Mouse (Mus musculus) liver, embryonic 11.5 days (tissue): ENCODE results near the gene Paxx. TPM values are rescaled to one million over a fixed set of nuclear protein-coding genes. Genes with fewer than 3 reads are reported as not detected.
A peak's percentile ranks its signal among the peaks of the same experiment; 100 is the strongest.
"Not testable (repeated sequence)": the region's sequence is repeated elsewhere in the genome, so short reads cannot be mapped to it uniquely, and the experiment has no call there.

ENCODE experiments used
- ATAC-seq: fragments of 200-750 bp; cut with Nextera tagmentation; replicated peaks from 2 replicates; pipeline ENCODE4 v1.8.0; 2017; ENCODE audit warnings: moderate number of reproducible peaks, mild to moderate bottlenecking, moderate TSS enrichment, moderate library complexity; ENCODE audit not compliant: low FRiP score
- DNase-seq: peaks from one replicate; pipeline ENCODE4 v3.0.0-alpha.2; 2017; ENCODE audit warnings: low spot score
- H3K27ac ChIP-seq: fragments of 300-500 bp; sonication (generic); 2 replicates; pipeline ENCODE4 v1.5.1; 2014; ENCODE audit warnings: mild to moderate bottlenecking, low read depth, low read length, control low read depth
- H3K27me3 ChIP-seq: fragments of 300-500 bp; sonication (generic); replicated peaks from 2 replicates; pipeline ENCODE4 v1.6.1; 2014; ENCODE audit warnings: low read length, mixed read lengths; ENCODE audit not compliant: control insufficient read depth, insufficient read depth
- H3K36me3 ChIP-seq: fragments of 300-500 bp; sonication (generic); 2 replicates; pipeline ENCODE4 v1.6.1; 2014; ENCODE audit warnings: mild to moderate bottlenecking, low read length, moderate library complexity, mixed read lengths; ENCODE audit not compliant: control insufficient read depth, insufficient read depth
- H3K4me1 ChIP-seq: fragments of 300-500 bp; sonication (generic); replicated peaks from 2 replicates; pipeline ENCODE4 v1.6.1; 2014; ENCODE audit warnings: low read length, mixed read lengths; ENCODE audit not compliant: control insufficient read depth, insufficient read depth
- H3K4me2 ChIP-seq: fragments of 300-500 bp; sonication (generic); 2 replicates; pipeline ENCODE4 v1.6.1; 2014; ENCODE audit warnings: mild to moderate bottlenecking, control low read depth, moderate library complexity
- H3K4me3 ChIP-seq: fragments of 300-500 bp; sonication (generic); 2 replicates; pipeline ENCODE4 v1.5.1; 2014; ENCODE audit warnings: low read depth, low read length, control low read depth
- H3K9ac ChIP-seq: fragments of 300-500 bp; sonication (generic); 2 replicates; pipeline ENCODE4 v1.6.1; 2014; ENCODE audit warnings: low read depth, low read length, control low read depth
- H3K9me3 ChIP-seq: fragments of 300-500 bp; sonication (generic); 2 replicates; pipeline ENCODE4 v1.6.1; 2016; ENCODE audit warnings: low read length, inconsistent platforms, mixed read lengths; ENCODE audit not compliant: control insufficient read depth
- WGBS: fragments of 180-500 bp; shearing (Covaris S2); extraction: QIAGEN DNeasy Blood & Tissue Kit; methylation state at CpG from one replicate; pipeline ENCODE4 v1.1.7; 2014; 5-methylcytosine and 5-hydroxymethylcytosine counted together
- polyA plus RNA-seq: library from polyadenylated mRNA; unstranded; fragments of >200 nt; fragmentation: Nextera tagmentation; extraction: Ambion mirVana; gene quantifications from 2 replicates; pipeline ENCODE4 v1.2.1, GENCODE M21; 2014

The Paxx gene
- polyA plus RNA-seq, 1 experiment from 2014 or later = 14.3 TPM

DNA sequence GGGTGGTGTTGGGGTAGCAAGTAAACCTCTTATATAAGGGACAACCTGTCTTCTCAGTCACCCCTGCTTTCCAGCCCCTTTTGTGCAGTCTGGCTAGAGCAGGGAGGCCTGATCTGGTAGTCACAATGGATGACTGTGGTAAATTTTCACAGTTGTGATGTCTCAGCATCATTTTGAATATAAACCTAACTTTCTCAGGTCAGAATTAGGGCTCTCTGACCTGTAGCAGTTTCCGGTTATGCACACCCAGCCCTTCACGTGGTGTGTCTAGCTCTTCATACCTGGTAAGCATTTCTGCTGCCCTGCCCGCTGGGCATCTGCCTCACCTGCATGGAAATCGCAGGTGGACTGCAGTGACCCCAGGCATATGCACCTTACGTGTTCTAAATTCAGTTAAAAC is 33.6 kb downstream of the Paxx start:
- DNase-seq (no peak), ATAC-seq (no peak)
- WGBS = 81% methylated on average over 5 of the region's 5 CpGs
- Histone ChIP-seq H3K36me3 (no peaks in the 10 kb centered on the region), H3K4me3 (no peak overlapping the region), H3K27me3 (peaks cover 46% of the 10 kb centered on the region), H3K9ac (no peak overlapping the region), H3K4me1 (peaks cover 11% of the 10 kb centered on the region), H3K9me3 (no peaks in the 10 kb centered on the region), H3K27ac (no peak overlapping the region), H3K4me2 (no peak overlapping the region)

DNA sequence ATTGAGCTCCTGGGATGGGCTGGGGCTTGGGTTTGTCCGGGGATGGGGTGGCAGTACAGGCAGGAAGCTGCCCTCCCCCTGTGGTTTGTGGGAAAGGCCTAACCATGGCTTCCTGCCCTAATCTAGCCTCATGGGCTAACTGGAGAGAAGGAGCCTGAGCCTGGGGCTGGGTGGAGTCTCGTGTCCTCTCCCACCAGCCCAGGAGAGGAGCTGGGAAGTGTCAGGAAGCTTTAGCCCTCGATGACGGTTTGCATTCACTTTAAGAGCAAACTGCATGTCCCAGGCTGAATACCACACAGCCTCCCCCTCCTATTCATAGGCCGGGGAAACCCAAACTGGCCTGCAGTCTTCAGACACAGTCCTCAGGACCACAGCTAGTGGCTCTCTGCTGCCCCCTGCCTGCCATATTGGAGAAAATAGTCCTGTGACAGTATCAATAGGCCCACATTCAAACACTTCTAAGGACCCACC is 34.1 kb downstream of the Paxx start:
- Histone ChIP-seq H3K27me3 (peaks cover 46% of the 10 kb centered on the region), H3K4me2 (no peak overlapping the region), H3K4me3 (no peak overlapping the region), H3K36me3 (no peaks in the 10 kb centered on the region), H3K4me1 (peaks cover 11% of the 10 kb centered on the region), H3K9ac (no peak overlapping the region), H3K9me3 (no peaks in the 10 kb centered on the region), H3K27ac (no peak overlapping the region)
- DNase-seq = peak; percentile 75
- 17% methylated on average over 5 of the region's 5 CpGs for WGBS
- ATAC-seq = no peak

DNA sequence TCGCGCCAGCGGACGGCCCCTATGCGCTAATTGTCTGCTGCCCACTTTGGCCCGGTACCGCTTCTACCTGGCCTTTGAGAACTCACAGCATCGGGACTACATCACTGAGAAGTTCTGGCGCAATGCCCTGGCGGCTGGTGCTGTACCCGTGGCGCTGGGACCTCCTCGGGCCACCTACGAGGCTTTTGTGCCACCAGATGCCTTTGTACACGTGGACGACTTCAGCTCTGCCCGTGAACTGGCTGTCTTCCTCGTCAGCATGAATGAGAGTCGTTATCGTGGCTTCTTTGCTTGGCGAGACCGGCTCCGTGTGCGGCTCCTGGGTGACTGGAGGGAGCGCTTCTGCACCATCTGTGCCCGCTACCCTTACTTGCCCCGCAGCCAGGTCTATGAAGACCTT is 35.4 kb downstream of the Paxx start:
- no peak for ATAC-seq
- Histone ChIP-seq H3K4me3 (no peak overlapping the region), H3K4me1 (peaks cover 11% of the 10 kb centered on the region), H3K9me3 (no peaks in the 10 kb centered on the region), H3K9ac (no peak overlapping the region), H3K27ac (no peak overlapping the region), H3K36me3 (no peaks in the 10 kb centered on the region), H3K4me2 (no peak overlapping the region), H3K27me3 (peaks cover 39% of the 10 kb centered on the region)
- no peak for DNase-seq
- 50% methylated on average over 27 of the region's 27 CpGs for WGBS

DNA sequence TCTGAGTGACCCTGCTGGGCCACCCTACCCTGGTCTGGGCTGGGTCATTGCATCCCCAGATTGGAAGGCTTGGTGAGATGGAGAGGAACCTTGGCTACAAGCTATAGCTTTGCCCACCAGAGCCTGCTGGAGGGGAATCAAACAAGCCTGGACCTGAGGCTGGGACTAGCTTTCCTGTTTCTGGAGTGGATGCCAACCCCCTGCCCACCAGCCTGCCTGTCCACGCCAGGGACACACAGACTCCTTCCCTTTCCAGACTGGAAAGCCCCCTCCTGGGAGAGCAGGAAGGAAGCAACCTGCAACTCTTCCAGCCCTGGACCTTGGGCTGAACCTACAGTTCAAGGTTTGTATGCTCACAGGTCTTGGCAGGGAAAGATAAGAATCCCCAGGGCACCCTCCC is 37.3 kb downstream of the Paxx start:
- Histone ChIP-seq H3K4me1 (peaks cover 5% of the 10 kb centered on the region), H3K36me3 (no peaks in the 10 kb centered on the region), H3K9me3 (no peaks in the 10 kb centered on the region), H3K4me3 (no peak overlapping the region), H3K27me3 (peaks cover 28% of the 10 kb centered on the region), H3K9ac (no peak overlapping the region), H3K27ac (no peak overlapping the region), H3K4me2 (no peak overlapping the region)
- DNase-seq = no peak
- 47% methylated on average over 1 of the region's 1 CpGs for WGBS
- no peak for ATAC-seq

DNA sequence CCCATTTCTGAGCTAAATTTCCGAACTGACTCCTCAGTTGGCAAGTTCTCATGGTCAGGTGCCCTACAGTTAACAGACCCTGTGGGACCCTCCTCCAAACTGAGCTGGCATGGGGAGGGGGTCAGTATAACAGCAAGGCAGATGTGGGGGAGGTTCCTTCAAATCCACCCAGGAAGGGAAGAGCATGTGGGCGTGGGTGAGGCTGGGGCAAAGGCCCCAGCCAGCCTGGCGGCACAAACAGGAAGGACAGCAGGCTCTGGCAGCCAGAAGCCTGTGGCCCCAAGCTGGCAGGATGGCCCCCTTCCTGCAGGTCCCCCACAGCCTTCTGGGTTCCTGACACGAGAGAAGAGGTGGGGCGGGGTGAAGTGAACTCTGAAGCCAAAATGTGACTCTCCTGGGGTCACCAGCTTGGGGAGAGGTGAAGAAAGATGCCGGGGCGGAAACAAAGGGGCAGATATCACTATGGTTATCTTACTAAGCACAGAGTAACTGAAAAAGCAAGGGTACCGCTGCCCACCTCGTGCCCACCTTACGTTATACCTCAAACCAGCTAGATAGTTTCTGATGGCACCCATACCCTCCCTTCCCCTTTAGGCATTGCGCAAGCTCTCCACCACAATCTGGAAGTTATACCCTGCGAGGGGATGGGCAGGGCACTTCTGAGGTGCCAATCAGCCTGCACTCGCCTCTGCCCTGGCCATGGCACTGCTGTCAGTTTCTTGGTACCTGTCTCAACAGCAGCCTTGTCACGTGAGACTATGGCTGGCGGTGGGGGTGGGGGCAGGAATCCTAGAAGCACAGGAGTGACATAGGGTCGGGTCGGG is 38.1 kb downstream of the Paxx start, which contains the start of gene Fut7:
Gene Fut7, plus strand, starts transcription at position 681 of the 824 bp plus-strand sequence.
- ATAC-seq (no peak), DNase-seq (no peak)
- Histone ChIP-seq H3K36me3 (no peaks in the 10 kb centered on the region), H3K27ac (no peak within 1 kb of the TSS; the same call in 1 of the 2 replicates), H3K9ac (no peak within 1 kb of the TSS), H3K4me1 (peaks cover 5% of the 10 kb centered on the region), H3K9me3 (no peaks in the 10 kb centered on the region), H3K27me3 (peaks cover 28% of the 10 kb centered on the region), H3K4me2 (no peak within 1 kb of the TSS), H3K4me3 (no peak within 1 kb of the TSS)
- WGBS = 49% methylated on average over 17 of the region's 17 CpGs

DNA sequence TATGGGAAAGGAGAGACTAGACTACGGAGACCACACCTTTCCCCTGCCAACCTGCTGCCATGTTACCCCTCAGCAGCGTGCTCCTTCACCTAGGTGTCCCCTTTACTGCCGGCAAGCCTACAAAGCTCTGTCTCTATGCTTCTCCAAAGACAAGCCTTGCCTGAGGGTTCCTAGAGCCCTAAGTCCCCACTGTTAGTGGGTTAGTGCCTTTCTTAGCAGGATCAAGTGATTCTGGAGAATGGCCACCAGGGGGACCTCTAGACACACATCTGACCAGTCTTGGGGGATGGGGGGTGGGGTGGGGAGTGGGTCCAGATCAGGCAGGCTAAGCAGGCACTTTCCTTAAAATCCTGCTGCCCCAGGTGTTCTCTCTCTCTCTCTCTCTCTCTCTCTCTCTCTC is 39.0 kb downstream of the Paxx start:
- no peaks in the 10 kb centered on the region for H3K9me3 ChIP-seq
- no peak overlapping the region for H3K9ac ChIP-seq
- H3K27me3 ChIP-seq = peaks cover 28% of the 10 kb centered on the region
- 19% methylated on average over 3 of the region's 3 CpGs for WGBS
- no peaks in the 10 kb centered on the region for H3K36me3 ChIP-seq
- DNase-seq (no peak), ATAC-seq (no peak)
- H3K4me3 ChIP-seq = no peak overlapping the region
- peaks cover 5% of the 10 kb centered on the region for H3K4me1 ChIP-seq
- no peak overlapping the region for H3K4me2 ChIP-seq
- no peak overlapping the region for H3K27ac ChIP-seq

DNA sequence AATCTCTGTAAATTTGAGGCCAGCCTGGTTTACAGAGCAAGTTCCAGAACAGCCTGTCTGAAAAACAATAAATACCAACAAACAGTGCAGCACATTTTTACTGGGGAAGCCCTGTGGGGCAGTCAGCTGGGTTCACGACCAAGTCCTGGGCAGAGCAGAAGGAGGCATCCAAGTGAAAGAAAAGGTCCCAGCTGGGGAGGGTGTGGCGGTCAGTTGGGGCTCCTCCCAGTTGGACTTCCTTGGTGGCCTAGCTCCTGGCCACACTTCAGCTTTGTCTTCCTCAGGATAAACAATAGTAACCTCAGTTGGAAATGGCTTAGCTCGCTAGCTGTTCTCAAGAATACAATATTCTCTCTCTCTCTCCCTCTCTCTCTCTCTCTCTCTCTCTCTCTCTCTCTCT is 43.5 kb downstream of the Paxx start:
- no peak overlapping the region for H3K4me2 ChIP-seq
- H3K9ac ChIP-seq = no peak overlapping the region
- no peaks in the 10 kb centered on the region for H3K9me3 ChIP-seq
- H3K27ac ChIP-seq = no peak overlapping the region
- H3K36me3 ChIP-seq = no peaks in the 10 kb centered on the region
- H3K27me3 ChIP-seq = no peaks in the 10 kb centered on the region
- ATAC-seq (no peak), DNase-seq (no peak)
- H3K4me1 ChIP-seq = peaks cover under 1% of the 10 kb centered on the region; the same call in 1 of the 2 replicates
- WGBS = 48% methylated on average over 3 of the region's 3 CpGs
- no peak overlapping the region for H3K4me3 ChIP-seq

DNA sequence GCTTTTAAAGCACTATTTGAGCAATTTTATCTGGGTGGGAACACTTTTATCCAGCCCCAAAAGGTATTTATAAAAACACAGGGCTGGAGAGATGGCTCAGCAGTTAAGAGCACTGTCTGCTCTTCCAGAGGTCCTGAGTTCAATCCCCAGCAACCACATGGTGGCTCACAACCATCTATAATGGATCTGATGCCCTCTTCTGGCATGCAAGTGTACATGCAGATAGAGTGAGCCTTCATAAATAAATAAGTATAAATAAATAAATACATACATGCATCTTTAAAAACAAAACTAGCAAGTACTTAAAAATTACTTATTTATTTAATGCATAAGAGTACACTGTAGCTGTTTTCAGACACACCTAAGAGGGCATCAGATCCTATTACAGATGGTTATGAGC is 47.5 kb downstream of the Paxx start:
- H3K4me1 ChIP-seq, H3K9ac ChIP-seq, H3K36me3 ChIP-seq, ATAC-seq, H3K4me2 ChIP-seq, DNase-seq, H3K4me3 ChIP-seq, H3K9me3 ChIP-seq, H3K27me3 ChIP-seq, H3K27ac ChIP-seq: not testable (repeated sequence)

DNA sequence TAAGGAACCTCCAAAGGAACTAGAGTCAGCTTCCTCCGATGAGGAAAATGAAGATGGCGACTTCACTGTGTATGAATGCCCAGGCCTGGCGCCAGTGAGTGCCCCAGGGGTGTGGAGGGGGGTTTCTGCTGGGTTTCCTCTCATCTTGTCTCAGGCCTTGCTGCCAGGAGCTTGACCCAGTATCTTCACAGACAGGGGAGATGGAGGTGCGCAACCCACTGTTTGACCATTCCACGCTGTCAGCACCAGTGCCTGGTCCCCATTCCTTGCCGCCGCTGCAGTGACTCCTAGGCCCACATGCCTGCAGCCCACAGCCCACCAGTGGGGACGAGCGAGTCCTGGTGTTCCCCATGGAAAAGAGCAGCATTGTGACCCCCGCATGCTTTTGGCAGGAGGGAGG is 52.0 kb downstream of the Paxx start:
- Histone ChIP-seq H3K9me3 (no peaks in the 10 kb centered on the region), H3K36me3 (no peaks in the 10 kb centered on the region), H3K9ac (no peak overlapping the region), H3K27me3 (peaks cover 27% of the 10 kb centered on the region), H3K4me2 (no peak overlapping the region), H3K4me1 (no peaks in the 10 kb centered on the region), H3K4me3 (no peak overlapping the region), H3K27ac (no peak overlapping the region)
- no peak for ATAC-seq
- 70% methylated on average over 10 of the region's 10 CpGs for WGBS
- no peak for DNase-seq
